Mouse (Mus musculus) cerebellum, adult 11-12 months (tissue): Measurements from ENCODE around the gene Hspa1a.

ENCODE experiments used
- DNase-seq: peaks from one replicate; pipeline ENCODE4 v3.0.0; 2022

Hspa1a gene

GRCm38 (mm10) chr17:34944362-34944761, 27.6 kb downstream of the Hspa1a start:
- no peak for DNase-seq

DNA sequence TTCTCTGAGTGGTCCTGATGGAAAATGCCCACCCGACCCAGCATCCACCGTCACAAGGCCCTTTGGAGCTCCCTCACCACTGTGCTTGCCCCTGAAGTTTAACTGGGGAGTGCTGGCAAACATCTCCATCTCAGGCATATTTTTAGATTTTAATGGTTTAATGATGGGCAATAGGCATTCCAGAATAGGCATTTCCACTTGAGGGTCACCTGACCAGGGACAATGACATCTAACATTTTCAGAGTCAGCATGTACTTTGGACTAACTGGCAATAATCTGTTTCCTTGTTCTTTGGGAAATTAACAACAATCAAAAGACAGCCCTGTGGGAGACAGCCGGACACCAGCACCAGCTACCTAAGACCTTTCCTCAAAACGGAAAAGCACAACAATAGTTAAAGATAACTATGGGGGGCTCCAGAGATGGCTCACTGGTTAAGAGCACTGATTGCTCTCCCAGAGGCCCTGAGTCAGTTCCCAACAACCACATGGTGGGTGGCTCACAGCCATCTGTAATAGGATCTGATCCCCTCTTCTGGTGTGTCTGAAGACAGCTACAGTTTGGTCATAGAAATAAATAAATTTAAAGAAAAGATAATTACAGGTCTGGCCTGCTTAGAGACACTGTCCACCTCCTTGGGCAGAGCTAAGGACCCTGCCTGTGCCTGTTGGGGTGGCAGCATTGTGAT, 28.7 kb downstream of the Hspa1a start:
- no peak for DNase-seq

- no peak for DNase-seq
Measured at GRCm38 (mm10) chr17:34941344-34942041, 30.5 kb downstream of the Hspa1a start.

GRCm38 (mm10) chr17:34937960-34938505, 33.9 kb downstream of the Hspa1a start:
- DNase-seq, result no peak

GRCm38 (mm10) chr17:34934830-34935229, 37.1 kb downstream of the Hspa1a start:
- DNase-seq, result no peak

DNA sequence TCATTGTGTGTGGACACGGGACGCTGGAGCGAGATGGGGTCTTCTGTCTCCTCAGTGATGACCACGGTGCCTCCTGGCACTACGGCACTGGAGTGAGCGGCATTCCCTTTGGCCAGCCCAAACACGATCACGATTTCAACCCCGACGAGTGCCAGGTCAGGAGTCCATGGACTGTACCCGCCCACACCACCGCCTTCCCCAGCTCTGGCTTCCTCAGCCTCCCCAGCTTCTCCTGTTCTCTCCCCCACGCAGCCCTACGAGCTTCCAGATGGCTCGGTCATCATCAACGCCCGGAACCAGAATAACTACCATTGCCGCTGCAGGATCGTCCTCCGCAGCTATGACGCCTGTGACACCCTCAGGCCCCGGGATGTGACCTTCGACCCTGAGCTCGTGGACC, 37.9 kb downstream of the Hspa1a start:
- peak; percentile 25 for DNase-seq

DNA sequence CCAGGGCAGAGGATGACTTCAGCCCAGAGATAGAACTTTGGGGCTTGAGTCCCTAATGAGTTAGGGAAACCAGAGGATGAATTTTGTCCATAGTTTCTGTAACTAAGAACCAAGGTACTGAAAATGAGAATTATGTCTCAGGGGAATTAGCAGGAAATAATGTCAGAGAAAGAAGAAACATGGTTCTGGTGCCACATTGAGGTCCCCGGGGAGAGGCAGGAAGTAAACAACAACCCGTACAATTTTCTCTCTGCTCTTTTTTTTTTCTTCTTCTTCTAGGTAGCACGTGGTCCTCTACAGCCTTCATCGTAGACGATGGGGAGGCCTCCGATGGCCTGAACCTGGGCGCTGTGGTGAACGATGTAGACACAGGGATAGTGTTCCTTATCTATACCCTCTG, 39.7 kb downstream of the Hspa1a start:
- no peak for DNase-seq

GRCm38 (mm10) chr17:34931735-34932098, 40.2 kb downstream of the Hspa1a start:
- DNase-seq, result no peak

GRCm38 (mm10) chr17:34931061-34931734, 40.8 kb downstream of the Hspa1a start, which contains the start of gene Neu1:
Gene Neu1 (plus strand): TSS chr17:34931253.
- peak; percentile 99 for DNase-seq

- DNase-seq, result no peak
Measured at GRCm38 (mm10) chr17:34928841-34929240, 43.1 kb downstream of the Hspa1a start.

DNA sequence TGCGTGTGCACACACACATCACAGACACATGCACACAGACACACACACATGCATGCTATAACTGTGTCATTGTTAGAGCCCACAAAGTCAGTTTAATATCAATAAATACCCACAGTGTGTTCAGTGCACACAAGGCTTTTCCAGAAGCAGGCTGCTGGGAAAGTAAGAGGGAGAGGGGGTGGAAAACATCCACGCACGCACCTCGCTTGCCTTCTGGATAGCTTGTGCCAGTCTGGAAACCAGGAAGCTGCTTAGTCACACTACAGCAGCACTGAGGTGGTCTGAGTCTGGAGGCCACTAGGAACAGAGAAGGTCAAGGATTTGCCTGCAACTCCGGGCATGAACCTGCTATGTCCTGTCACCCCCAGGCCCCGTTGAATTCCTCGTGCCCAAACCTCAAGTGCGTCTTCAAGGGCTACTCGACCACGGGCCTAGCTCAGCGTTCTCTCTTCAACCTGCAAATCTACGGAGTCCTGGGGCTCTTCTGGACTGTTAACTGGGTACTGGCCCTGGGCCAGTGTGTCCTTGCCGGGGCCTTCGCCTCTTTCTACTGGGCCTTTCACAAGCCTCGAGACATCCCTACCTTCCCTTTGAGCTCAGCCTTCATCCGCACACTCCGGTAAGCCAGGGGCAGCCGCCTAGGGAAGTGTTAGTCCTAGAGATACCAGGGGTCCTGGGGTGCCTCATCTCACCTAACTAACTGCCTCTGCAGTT, 44.5 kb downstream of the Hspa1a start:
- DNase-seq, result no peak

DNA sequence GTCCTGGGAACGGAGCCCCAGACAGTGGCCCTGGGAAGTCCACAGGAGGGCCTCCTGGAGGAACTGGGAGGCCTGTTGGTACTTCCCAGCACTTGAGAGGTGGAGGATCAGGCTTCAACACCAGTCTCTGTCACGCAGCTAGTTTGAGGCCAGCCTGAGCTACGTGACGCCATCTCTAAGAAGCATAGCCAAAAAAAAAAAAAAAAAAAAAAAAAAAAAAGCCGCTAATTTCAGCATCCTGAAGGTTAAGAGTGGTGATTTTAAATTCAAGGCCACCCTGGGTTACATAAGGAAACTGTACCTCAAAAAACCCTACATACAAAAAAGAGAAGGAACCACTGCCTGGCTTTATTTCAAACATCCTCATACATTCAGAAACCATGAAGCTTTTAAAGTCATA, 47.7 kb downstream of the Hspa1a start:
- DNase-seq, result no peak

DNA sequence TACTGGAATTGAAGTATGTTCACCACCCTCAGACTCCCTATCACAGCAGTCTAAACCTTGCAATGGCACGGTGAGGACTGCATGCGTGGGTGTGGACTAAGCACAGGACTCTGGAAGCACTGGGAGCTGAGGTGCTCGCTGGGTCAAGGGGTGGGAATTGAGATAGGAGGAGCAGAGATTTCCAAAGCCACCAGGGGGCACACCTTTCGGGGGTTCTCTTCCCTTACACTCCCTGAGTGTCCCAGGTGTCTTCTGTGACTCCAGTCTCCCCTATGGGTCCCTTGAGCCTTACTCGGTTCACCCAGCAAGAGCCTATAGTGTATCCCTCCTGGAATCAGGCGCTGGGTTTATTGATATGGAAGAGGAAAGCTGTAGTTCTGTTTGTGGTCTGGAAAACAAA, 49.0 kb downstream of the Hspa1a start:
- DNase-seq, result no peak
